Mouse (Mus musculus): ENCODE measurements at regions not wholly inside any gene's neighbourhood (a gene's known extent, or its start where the extent isn't known, plus 50 kb on each side); places are given as distances from the start of the nearest gene placed in this dataset.

DNA sequence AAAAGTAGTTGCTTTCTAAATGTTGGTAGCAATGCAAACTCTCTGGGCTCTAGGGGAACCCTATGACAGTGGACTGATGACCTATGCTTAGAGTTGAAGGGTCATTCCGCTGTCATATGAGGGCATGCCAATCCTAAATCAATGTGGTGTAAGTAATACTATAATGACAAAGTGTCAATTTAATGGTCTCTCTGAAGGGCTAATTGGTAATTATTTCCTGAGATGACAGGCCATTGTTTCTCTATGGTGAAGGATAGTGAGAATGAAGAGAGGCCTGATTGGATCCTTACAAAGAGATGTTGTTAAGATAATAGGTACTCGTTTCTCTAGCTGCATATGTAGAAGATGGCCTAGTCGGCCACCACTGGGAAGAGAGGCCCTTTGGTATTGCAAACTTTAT lies 299.7 kb upstream of the Pou3f2 start:
- TF ChIP-seq POLR2A (IDR thresholded peaks at IDR 0.05; ENCODE audit: control insufficient read depth in 1 of 2, insufficient read depth in 1 of 2, low read depth in 1 of 2, low read length in 2 of 2, poor library complexity in 1 of 2), result no peak
- no peak for TF ChIP-seq ZNF384 (IDR thresholded peaks at IDR 0.05; ENCODE audit: low read depth, low read length)
- no peak for TF ChIP-seq EP300 (IDR thresholded peaks at IDR 0.05; ENCODE audit: low read depth in 1 of 2, low read length in 2 of 2)
- no peak for TF ChIP-seq CTCF (IDR thresholded peaks at IDR 0.05 in 2 of 3, conservative IDR thresholded peaks at IDR 0.05 in 1 of 3; ENCODE audit: control insufficient read depth in 1 of 3, insufficient read depth in 1 of 3, low read depth in 2 of 3, low read length in 3 of 3, poor library complexity in 1 of 3, severe bottlenecking in 1 of 3)
- no peak for TF ChIP-seq MAFK (IDR thresholded peaks at IDR 0.05; ENCODE audit: borderline replicate concordance, low read depth, low read length)
- TF ChIP-seq E2F4 (IDR thresholded peaks at IDR 0.05; ENCODE audit: borderline replicate concordance, low read depth, low read length), result no peak
- no peak for TF ChIP-seq RAD21 (IDR thresholded peaks at IDR 0.05; ENCODE audit: low read depth, low read length)
- TF ChIP-seq TCF12 (IDR thresholded peaks at IDR 0.05; ENCODE audit: low read depth, low read length), result no peak
- TF ChIP-seq GATA1 (IDR thresholded peaks at IDR 0.05; ENCODE audit: low read depth, low read length), result no peak
- TF ChIP-seq MAZ (IDR thresholded peaks at IDR 0.05; ENCODE audit: low read depth, low read length), result no peak
- no peak for TF ChIP-seq TBP (IDR thresholded peaks at IDR 0.05; ENCODE audit: low read depth, low read length)
- TF ChIP-seq ZC3H11A (IDR thresholded peaks at IDR 0.05; ENCODE audit: low read depth, low read length), result no peak
- no peak for TF ChIP-seq RCOR1 (IDR thresholded peaks at IDR 0.05; ENCODE audit: low read depth, low read length)

All from MEL (cell line).